Comparison of ENCODE assay signal across 34 mouse cellular contexts in genomic region chr16:77649006-77649405, GRCm38 (mm10). TPM values are rescaled to one million over a fixed set of nuclear protein-coding genes. Genes with fewer than 3 reads are reported as not detected.
DNase-seq lines count a peak whose midpoint lies in the region; ATAC-seq and TF ChIP-seq lines count a peak whose summit lies in the region.
"Had no signal": no experiment of that assay in that cellular context is flagged by ENCODE, and none has a peak within 500 bp of the region (broad histone marks: within the 10 kb centered on the region; RNA-seq: fewer than 3 reads in every experiment).

No protein-coding gene starts in this region.

- no peaks in the 10 kb centered on the region for H3K27me3 ChIP-seq in midbrain, embryonic 12.5 days
- no peaks in the 10 kb centered on the region for H3K27me3 ChIP-seq in midbrain, embryonic 11.5 days (ENCODE audit: control insufficient read depth, insufficient read depth, low read length)
- H3K27me3 ChIP-seq in forebrain, embryonic 16.5 days (replicated peaks; ENCODE audit: control insufficient read depth, insufficient read depth, low read length), result no peaks in the 10 kb centered on the region
- H3K27me3 ChIP-seq in hindbrain, embryonic 15.5 days, result no peaks in the 10 kb centered on the region
- H3K27me3 ChIP-seq in midbrain, postnatal 0 days (ENCODE audit: insufficient read depth, low read length), result no peaks in the 10 kb centered on the region
- H3K27me3 ChIP-seq: CH12.LX; heart, embryonic 13.5 days; kidney, embryonic 15.5 days; limb, embryonic 15.5 days; megakaryocyte, embryonic 14.5 days had no signal

- no peak for TF ChIP-seq CTCF in midbrain, postnatal 0 days (IDR thresholded peaks at IDR 0.05)

- DNase-seq in midbrain, embryonic 11.5 days (ENCODE audit: low spot score, missing footprints), result no peak
- no peak for DNase-seq in midbrain, postnatal 0 days (ENCODE audit: low spot score)
- DNase-seq in cerebellum, adult 18-20 months, result no peak
- no peak for DNase-seq in right cerebral cortex, postnatal 36 days (ENCODE audit: low spot score in 2 of 2)
- no peak for DNase-seq in cerebellum, adult 9-10 months
- DNase-seq: adrenal gland, postnatal 10 days; B cell, adult 2 months; cerebellum, adult 8-10 months; gastrocnemius, postnatal 25 days; heart, adult 18-20 months; heart, postnatal 14 days; kidney, adult 11 months; kidney, postnatal 4 days; lung, embryonic 14.5 days had no signal

- peak overlapping the region; percentile 70 for H3K27ac ChIP-seq in midbrain, embryonic 12.5 days (replicated peaks)
- H3K27ac ChIP-seq in midbrain, embryonic 11.5 days (ENCODE audit: low read depth, low read length), result no peak overlapping the region
- peak overlapping the region; percentile 51 for H3K27ac ChIP-seq in forebrain, embryonic 16.5 days (ENCODE audit: low read length)
- peak overlapping the region; percentile 83 for H3K27ac ChIP-seq in hindbrain, embryonic 15.5 days (replicated peaks)
- H3K27ac ChIP-seq in midbrain, postnatal 0 days (ENCODE audit: low read depth, low read length), result peak overlapping the region; percentile 52
- H3K27ac ChIP-seq: embryonic facial prominence, embryonic 10.5 days; heart, embryonic 13.5 days; kidney, embryonic 15.5 days; left cerebral cortex, adult 2 months; limb, embryonic 15.5 days; liver, embryonic 14.5 days; stomach, postnatal 0 days had no signal

- H3K36me3 ChIP-seq in midbrain, embryonic 12.5 days, result no peaks in the 10 kb centered on the region
- no peaks in the 10 kb centered on the region for H3K36me3 ChIP-seq in midbrain, embryonic 11.5 days (ENCODE audit: control insufficient read depth, insufficient read depth, low read length)
- no peaks in the 10 kb centered on the region for H3K36me3 ChIP-seq in forebrain, embryonic 16.5 days (ENCODE audit: control insufficient read depth, insufficient read depth)
- H3K36me3 ChIP-seq in hindbrain, embryonic 15.5 days, result no peaks in the 10 kb centered on the region
- H3K36me3 ChIP-seq in midbrain, postnatal 0 days (ENCODE audit: insufficient read depth, low read length), result no peaks in the 10 kb centered on the region
- H3K36me3 ChIP-seq: embryonic facial prominence, embryonic 10.5 days; G1E; heart, embryonic 13.5 days; kidney, embryonic 15.5 days; limb, embryonic 15.5 days had no signal

- H3K4me2 ChIP-seq in midbrain, embryonic 12.5 days (replicated peaks), result no peak overlapping the region
- H3K4me2 ChIP-seq in midbrain, embryonic 11.5 days, result no peak overlapping the region
- no peak overlapping the region for H3K4me2 ChIP-seq in forebrain, embryonic 16.5 days (ENCODE audit: low read length)
- H3K4me2 ChIP-seq in hindbrain, embryonic 15.5 days, result peak overlapping the region; percentile 35
- no peak overlapping the region for H3K4me2 ChIP-seq in midbrain, postnatal 0 days (ENCODE audit: low read depth, low read length, poor library complexity, severe bottlenecking)
- H3K4me2 ChIP-seq: heart, embryonic 13.5 days; kidney, embryonic 15.5 days; limb, embryonic 15.5 days; lung, embryonic 14.5 days had no signal

- no peak for ATAC-seq in midbrain, embryonic 12.5 days (ENCODE audit: low FRiP score, low read depth)
- ATAC-seq in midbrain, embryonic 11.5 days (ENCODE audit: low FRiP score), result no peak
- ATAC-seq in forebrain, embryonic 16.5 days, result no peak
- ATAC-seq in hindbrain, embryonic 15.5 days (ENCODE audit: low FRiP score, low read depth), result no peak
- ATAC-seq in midbrain, postnatal 0 days (ENCODE audit: low FRiP score), result no peak

- H3K9ac ChIP-seq in midbrain, embryonic 12.5 days (replicated peaks), result no peak overlapping the region
- H3K9ac ChIP-seq in midbrain, embryonic 11.5 days (ENCODE audit: low read length), result no peak overlapping the region
- no peak overlapping the region for H3K9ac ChIP-seq in forebrain, embryonic 16.5 days (replicated peaks; ENCODE audit: low read depth, low read length)
- H3K9ac ChIP-seq in hindbrain, embryonic 15.5 days, result 0 out of 2 replicates have a peak overlapping the region, but pooled peaks have one; percentile 22
- H3K9ac ChIP-seq in midbrain, postnatal 0 days (replicated peaks; ENCODE audit: low read length, poor library complexity, severe bottlenecking), result no peak overlapping the region
- H3K9ac ChIP-seq: heart, embryonic 13.5 days; kidney, embryonic 15.5 days; limb, embryonic 15.5 days; liver, embryonic 14.5 days; lung, embryonic 14.5 days had no signal

- WGBS in midbrain, embryonic 12.5 days, result 49% methylated on average over 2 of the region's 2 CpGs
- WGBS in midbrain, embryonic 11.5 days, result 59% methylated on average over 2 of the region's 2 CpGs
- WGBS in forebrain, embryonic 16.5 days, result 12% methylated on average over 2 of the region's 2 CpGs
- WGBS in hindbrain, embryonic 15.5 days, result 9% methylated on average over 2 of the region's 2 CpGs
- WGBS in midbrain, postnatal 0 days, result 18% methylated on average over 2 of the region's 2 CpGs

- H3K9me3 ChIP-seq in midbrain, embryonic 12.5 days, result no peaks in the 10 kb centered on the region
- no peaks in the 10 kb centered on the region for H3K9me3 ChIP-seq in midbrain, embryonic 11.5 days (ENCODE audit: control insufficient read depth, low read length)
- no peaks in the 10 kb centered on the region for H3K9me3 ChIP-seq in forebrain, embryonic 16.5 days (ENCODE audit: control insufficient read depth, low read length)
- H3K9me3 ChIP-seq in hindbrain, embryonic 15.5 days, result no peaks in the 10 kb centered on the region
- no peaks in the 10 kb centered on the region for H3K9me3 ChIP-seq in midbrain, postnatal 0 days (ENCODE audit: low read length)
- H3K9me3 ChIP-seq: embryonic facial prominence, embryonic 10.5 days; heart, embryonic 13.5 days; kidney, embryonic 15.5 days; limb, embryonic 15.5 days; megakaryocyte, embryonic 14.5 days had no signal

- H3K4me3 ChIP-seq in midbrain, embryonic 12.5 days, result no peak overlapping the region
- no peak overlapping the region for H3K4me3 ChIP-seq in midbrain, embryonic 11.5 days (ENCODE audit: low read depth, low read length)
- H3K4me3 ChIP-seq in forebrain, embryonic 16.5 days (replicated peaks; ENCODE audit: low read length), result no peak overlapping the region
- H3K4me3 ChIP-seq in hindbrain, embryonic 15.5 days, result no peak overlapping the region
- no peak overlapping the region for H3K4me3 ChIP-seq in midbrain, postnatal 0 days (ENCODE audit: low read depth, low read length)
- H3K4me3 ChIP-seq: embryonic facial prominence, embryonic 10.5 days; heart, embryonic 13.5 days; kidney, embryonic 15.5 days; left cerebral cortex, adult 2 months; limb, embryonic 15.5 days; megakaryocyte, embryonic 14.5 days had no signal

- H3K4me1 ChIP-seq in midbrain, embryonic 12.5 days, result peaks cover 22% of the 10 kb centered on the region
- H3K4me1 ChIP-seq in midbrain, embryonic 11.5 days (ENCODE audit: control insufficient read depth, insufficient read depth, low read length), result peaks cover 10% of the 10 kb centered on the region; the same call in 1 of the 2 replicates
- peaks cover 18% of the 10 kb centered on the region; the same call in 1 of the 2 replicates for H3K4me1 ChIP-seq in forebrain, embryonic 16.5 days (replicated peaks; ENCODE audit: control insufficient read depth, insufficient read depth, low read length)
- peaks cover 14% of the 10 kb centered on the region for H3K4me1 ChIP-seq in hindbrain, embryonic 15.5 days (replicated peaks)
- no peaks in the 10 kb centered on the region for H3K4me1 ChIP-seq in midbrain, postnatal 0 days (ENCODE audit: insufficient read depth, low read length)

RNA-seq across cellular contexts. Expression of gene Gm11146, which starts 47.1 kb away (rescaled TPM):
- not detected in 2 replicates for polyA plus RNA-seq in midbrain, embryonic 12.5 days (2016; fragmentation: Nextera tagmentation; extraction: Ambion mirVana)
- polyA plus RNA-seq in midbrain, embryonic 11.5 days (2014; fragmentation: Nextera tagmentation; extraction: Ambion mirVana), result not detected in 2 replicates
- not detected in 2 replicates for polyA plus RNA-seq in forebrain, embryonic 16.5 days (2015; fragmentation: Nextera tagmentation; extraction: Ambion mirVana)
- not detected in 2 replicates for polyA plus RNA-seq in hindbrain, embryonic 15.5 days (2015; fragmentation: Nextera tagmentation; extraction: Ambion mirVana)
- total RNA-seq in midbrain, postnatal 0 days (2014; rRNA removed), result not detected in 2 replicates
- not detected in 2 replicates for polyA plus RNA-seq in midbrain, postnatal 0 days (2015; fragmentation: Nextera tagmentation; extraction: Ambion mirVana)
- total RNA-seq: adrenal gland, postnatal 10 days; CH12.LX; common myeloid progenitor, adult 5-6 weeks; G1E; gastrocnemius, postnatal 25 days; heart, adult 18-20 months; heart, postnatal 14 days; layer of hippocampus, postnatal 10 days; left cerebral cortex, adult 2 months; left cerebral cortex, postnatal 36 days; neutrophil, adult 5-6 weeks had no signal
- polyA plus RNA-seq: embryonic facial prominence, embryonic 10.5 days; G1E; heart, embryonic 13.5 days; kidney, embryonic 15.5 days; limb, embryonic 15.5 days; liver, embryonic 14.5 days; lung, embryonic 14.5 days; small intestine, adult 2 months; stomach, postnatal 0 days; thymus, postnatal 0 days; urinary bladder, adult 2 months had no signal
